Mouse (Mus musculus) hindbrain, embryonic 15.5 days (tissue): ENCODE results near the gene Tuba8. TPM values are rescaled to one million over a fixed set of nuclear protein-coding genes. Genes with fewer than 3 reads are reported as not detected.

ENCODE experiments used
- polyA plus RNA-seq: library from polyadenylated mRNA; unstranded; fragments of >200 nt; fragmentation: Nextera tagmentation; extraction: Ambion mirVana; gene quantifications from 2 replicates; pipeline ENCODE4 v1.2.1, GENCODE M21; 2015

The Tuba8 gene
- polyA plus RNA-seq, 1 experiment from 2014 or later, result 0.96 TPM

Other genes starting within 250 kb of the Tuba8 start
- 34.4 and 37.2 TPM in 2 replicates for gene Mical3, start 79.7 kb upstream of the Tuba8 start, polyA plus RNA-seq
- gene Pex26, start 27.0 kb upstream of the Tuba8 start, polyA plus RNA-seq, result 15.1 and 16.0 TPM in 2 replicates
- gene Usp18, start 35.2 kb downstream of the Tuba8 start, polyA plus RNA-seq, result 1.8 and 2.9 TPM in 2 replicates
- 49.1 and 62.6 TPM in 2 replicates for gene Slc6a13, start 89.5 kb downstream of the Tuba8 start, polyA plus RNA-seq
- gene Slc6a12, start 132.4 kb downstream of the Tuba8 start, polyA plus RNA-seq, result 1.3 and 2.4 TPM in 2 replicates